Mouse (Mus musculus): ENCODE measurements around the gene Zfp426. TPM values are rescaled to one million over a fixed set of nuclear protein-coding genes. Genes with fewer than 3 reads are reported as not detected.

The Zfp426 gene
- polyA plus RNA-seq, 2 experiments = 17.4 to 24.1 TPM

DNA sequence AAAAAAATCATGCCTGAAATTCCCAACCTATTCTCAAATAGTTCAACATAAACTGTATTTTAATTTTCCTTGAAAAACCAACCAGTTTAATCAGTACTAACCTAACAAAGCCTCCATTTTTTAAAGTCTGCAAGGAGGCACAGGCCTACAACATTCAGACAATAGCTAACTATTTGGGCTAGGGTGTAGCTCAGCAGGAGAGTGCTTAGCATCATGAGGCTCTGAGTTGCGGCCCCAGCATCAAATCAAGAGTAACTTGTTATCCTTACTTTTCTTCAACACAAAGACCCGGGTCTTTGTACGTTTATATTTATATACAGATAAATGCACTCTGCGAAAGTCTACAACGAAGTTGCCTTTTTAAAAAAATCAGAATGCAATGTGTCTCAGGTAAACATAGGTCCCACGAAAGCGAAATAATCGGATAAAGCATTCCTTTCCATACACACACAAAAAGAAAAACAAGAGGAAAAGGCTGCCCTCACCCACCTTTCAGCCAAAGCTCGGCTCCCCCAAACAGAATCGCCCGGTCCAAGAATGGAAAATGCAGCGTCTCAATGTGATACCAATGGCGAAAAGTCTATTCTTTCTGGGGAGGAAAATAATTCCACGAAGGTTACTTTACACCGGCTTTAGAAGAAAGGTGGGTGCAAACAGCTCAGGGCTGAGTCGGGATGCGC is 28.1 kb upstream of the Zfp426 start:
- peak overlapping the region; percentile 81 for H3K4me2 ChIP-seq (replicated peaks; ENCODE audit: low read depth, low read length, severe bottlenecking)
- peak overlapping the region; percentile 96 for H3K9ac ChIP-seq (ENCODE audit: low read depth, low read length, severe bottlenecking)
- under 1% methylated on average over 17 of the region's 17 CpGs for WGBS
- H3K27me3 ChIP-seq (ENCODE audit: control insufficient read depth, insufficient read depth, low read length) = no peaks in the 10 kb centered on the region
- no peaks in the 10 kb centered on the region for H3K9me3 ChIP-seq (ENCODE audit: control insufficient read depth, low read length)
- no peak for TF ChIP-seq POLR2A (IDR thresholded peaks at IDR 0.05; ENCODE audit: borderline replicate concordance, extremely low read depth, insufficient read depth, insufficient read length)
- ATAC-seq (ENCODE audit: low FRiP score, low read depth) = no peak
- H3K36me3 ChIP-seq (ENCODE audit: control insufficient read depth, insufficient read depth, low read length) = peaks cover 24% of the 10 kb centered on the region; the same call in 1 of the 2 replicates
- H3K27ac ChIP-seq (replicated peaks; ENCODE audit: low read depth, low read length) = peak overlapping the region; percentile 99
- peak overlapping the region; percentile 91 for H3K4me3 ChIP-seq (replicated peaks; ENCODE audit: low read length)
- H3K4me1 ChIP-seq (ENCODE audit: control insufficient read depth, insufficient read depth, low read length) = peaks cover 17% of the 10 kb centered on the region
- peak; percentile 17 for DNase-seq (ENCODE audit: low spot score)

GRCm38 (mm10) chr9:20519949-20520348 is 27.4 kb upstream of the Zfp426 start:
- TF ChIP-seq POLR2A (IDR thresholded peaks at IDR 0.05; ENCODE audit: borderline replicate concordance, extremely low read depth, insufficient read depth, insufficient read length) = no peak
- H3K4me2 ChIP-seq (replicated peaks; ENCODE audit: low read depth, low read length, severe bottlenecking) = peak overlapping the region; percentile 78
- no peaks in the 10 kb centered on the region for H3K27me3 ChIP-seq (ENCODE audit: control insufficient read depth, insufficient read depth, low read length)
- DNase-seq (ENCODE audit: low spot score) (no peak), ATAC-seq (ENCODE audit: low FRiP score, low read depth) (no peak)
- H3K4me1 ChIP-seq (ENCODE audit: control insufficient read depth, insufficient read depth, low read length) = peaks cover 17% of the 10 kb centered on the region
- H3K4me3 ChIP-seq (replicated peaks; ENCODE audit: low read length) = peak overlapping the region; percentile 91
- WGBS = 23% methylated on average over 4 of the region's 4 CpGs
- no peak overlapping the region for H3K27ac ChIP-seq (replicated peaks; ENCODE audit: low read depth, low read length)
- no peaks in the 10 kb centered on the region for H3K9me3 ChIP-seq (ENCODE audit: control insufficient read depth, low read length)
- H3K36me3 ChIP-seq (ENCODE audit: control insufficient read depth, insufficient read depth, low read length) = peaks cover 31% of the 10 kb centered on the region
- peak overlapping the region; percentile 49; the same call in 1 of the 2 replicates for H3K9ac ChIP-seq (ENCODE audit: low read depth, low read length, severe bottlenecking)

DNA sequence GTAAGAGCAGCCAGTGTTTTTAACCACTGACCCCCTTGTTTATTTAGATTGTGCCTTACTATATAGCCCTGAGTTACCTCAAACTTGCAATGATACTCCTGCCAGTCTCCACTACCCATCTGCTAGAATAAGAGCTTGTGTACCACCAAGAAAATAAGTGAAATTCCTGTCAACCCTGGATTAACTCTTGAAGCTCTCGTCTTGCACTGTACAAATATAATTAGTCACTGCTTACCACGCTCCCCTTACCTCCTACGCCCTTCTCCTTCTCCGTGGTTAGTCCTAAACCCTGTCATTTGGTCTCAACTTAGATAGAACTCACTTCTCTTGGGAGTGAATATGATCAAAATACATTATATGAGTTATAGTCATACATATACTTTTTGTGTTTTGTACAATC is 26.2 kb upstream of the Zfp426 start:
- Histone ChIP-seq H3K27ac (replicated peaks; ENCODE audit: low read depth, low read length) (no peak overlapping the region), H3K36me3 (ENCODE audit: control insufficient read depth, insufficient read depth, low read length) (peaks cover 41% of the 10 kb centered on the region), H3K4me1 (ENCODE audit: control insufficient read depth, insufficient read depth, low read length) (peaks cover 22% of the 10 kb centered on the region), H3K27me3 (ENCODE audit: control insufficient read depth, insufficient read depth, low read length) (no peaks in the 10 kb centered on the region), H3K4me2 (replicated peaks; ENCODE audit: low read depth, low read length, severe bottlenecking) (peak overlapping the region; percentile 78; the same call in 1 of the 2 replicates), H3K9ac (ENCODE audit: low read depth, low read length, severe bottlenecking) (no peak overlapping the region), H3K9me3 (ENCODE audit: control insufficient read depth, low read length) (no peaks in the 10 kb centered on the region), H3K4me3 (replicated peaks; ENCODE audit: low read length) (peak overlapping the region; percentile 91; the same call in 1 of the 2 replicates)
- no peak for TF ChIP-seq POLR2A (IDR thresholded peaks at IDR 0.05; ENCODE audit: borderline replicate concordance, extremely low read depth, insufficient read depth, insufficient read length)
- ATAC-seq (ENCODE audit: low FRiP score, low read depth) = no peak
- no peak for DNase-seq (ENCODE audit: low spot score)
- WGBS = 82% methylated on average over 4 of the region's 4 CpGs

GRCm38 (mm10) chr9:20517727-20518126 is 25.2 kb upstream of the Zfp426 start:
- H3K27me3 ChIP-seq (ENCODE audit: control insufficient read depth, insufficient read depth, low read length) = no peaks in the 10 kb centered on the region
- DNase-seq (ENCODE audit: low spot score) = no peak
- no peak for ATAC-seq (ENCODE audit: low FRiP score, low read depth)
- no peak for TF ChIP-seq POLR2A (IDR thresholded peaks at IDR 0.05; ENCODE audit: borderline replicate concordance, extremely low read depth, insufficient read depth, insufficient read length)
- 97% methylated on average over 1 of the region's 1 CpGs for WGBS
- H3K27ac ChIP-seq (replicated peaks; ENCODE audit: low read depth, low read length) = no peak overlapping the region
- H3K4me2 ChIP-seq (replicated peaks; ENCODE audit: low read depth, low read length, severe bottlenecking) = no peak overlapping the region
- H3K9me3 ChIP-seq (ENCODE audit: control insufficient read depth, low read length) = no peaks in the 10 kb centered on the region
- H3K4me3 ChIP-seq (replicated peaks; ENCODE audit: low read length) = no peak overlapping the region
- peaks cover 22% of the 10 kb centered on the region for H3K4me1 ChIP-seq (ENCODE audit: control insufficient read depth, insufficient read depth, low read length)
- no peak overlapping the region for H3K9ac ChIP-seq (ENCODE audit: low read depth, low read length, severe bottlenecking)
- peaks cover 51% of the 10 kb centered on the region for H3K36me3 ChIP-seq (ENCODE audit: control insufficient read depth, insufficient read depth, low read length)

DNA sequence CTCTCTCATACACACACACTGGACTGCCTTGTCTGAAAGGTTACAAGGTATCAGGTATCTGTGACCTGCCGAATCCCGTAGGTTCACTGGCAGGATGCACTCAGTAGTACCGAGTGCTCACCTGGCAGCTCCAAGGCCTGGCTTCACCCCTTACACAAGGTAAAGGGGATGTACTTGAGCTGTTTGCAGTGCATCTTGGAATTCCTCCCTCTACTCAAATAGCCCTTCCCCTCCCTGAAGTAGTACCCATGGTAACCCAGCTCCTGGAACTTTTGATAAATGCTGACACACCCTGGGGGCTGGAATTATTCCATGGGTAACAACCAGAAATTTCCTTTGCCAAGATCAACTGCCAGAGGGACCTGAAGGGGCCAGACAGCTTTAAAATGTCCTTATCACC is 21.5 kb upstream of the Zfp426 start:
- Histone ChIP-seq H3K36me3 (ENCODE audit: control insufficient read depth, insufficient read depth, low read length) (peaks cover 69% of the 10 kb centered on the region), H3K9me3 (ENCODE audit: control insufficient read depth, low read length) (no peaks in the 10 kb centered on the region), H3K4me3 (replicated peaks; ENCODE audit: low read length) (no peak overlapping the region), H3K4me2 (replicated peaks; ENCODE audit: low read depth, low read length, severe bottlenecking) (no peak overlapping the region), H3K9ac (ENCODE audit: low read depth, low read length, severe bottlenecking) (no peak overlapping the region), H3K27ac (replicated peaks; ENCODE audit: low read depth, low read length) (no peak overlapping the region), H3K4me1 (ENCODE audit: control insufficient read depth, insufficient read depth, low read length) (peaks cover 13% of the 10 kb centered on the region), H3K27me3 (ENCODE audit: control insufficient read depth, insufficient read depth, low read length) (no peaks in the 10 kb centered on the region)
- TF ChIP-seq POLR2A (IDR thresholded peaks at IDR 0.05; ENCODE audit: borderline replicate concordance, extremely low read depth, insufficient read depth, insufficient read length) = no peak
- WGBS = 95% methylated on average over 3 of the region's 3 CpGs
- DNase-seq (ENCODE audit: low spot score) (no peak), ATAC-seq (ENCODE audit: low FRiP score, low read depth) (no peak)

All from limb, embryonic 14.5 days (tissue).